Mouse (Mus musculus) embryonic facial prominence, embryonic 14.5 days (tissue): ENCODE data around the gene Spred1. TPM values are rescaled to one million over a fixed set of nuclear protein-coding genes. Genes with fewer than 3 reads are reported as not detected.

ENCODE experiments used
- ATAC-seq: fragments of 200-750 bp; cut with Nextera tagmentation; 2 replicates; pipeline ENCODE4 v1.8.0; 2017; ENCODE audit warnings: low read depth, moderate number of reproducible peaks, moderate TSS enrichment
- DNase-seq: peaks from one replicate; pipeline ENCODE4 v3.0.0-alpha.2; 2015; ENCODE audit warnings: low spot score
- H3K27ac ChIP-seq: fragments of 300-500 bp; sonication (generic); replicated peaks from 2 replicates; pipeline ENCODE4 v1.5.1; 2014; ENCODE audit warnings: low read depth, mild to moderate bottlenecking, low read length, moderate library complexity
- H3K27me3 ChIP-seq: fragments of 300-500 bp; sonication (generic); replicated peaks from 2 replicates; pipeline ENCODE4 v1.6.1; 2014; ENCODE audit warnings: low read length; ENCODE audit not compliant: control insufficient read depth, insufficient read depth
- H3K36me3 ChIP-seq: fragments of 300-500 bp; sonication (generic); 2 replicates; pipeline ENCODE4 v1.6.1; 2014; ENCODE audit warnings: low read length, mixed read lengths; ENCODE audit not compliant: control insufficient read depth, insufficient read depth
- H3K4me1 ChIP-seq: fragments of 300-500 bp; sonication (generic); 2 replicates; pipeline ENCODE4 v1.6.1; 2014; ENCODE audit warnings: antibody characterized with exemption, low read length; ENCODE audit not compliant: control insufficient read depth, insufficient read depth
- H3K4me2 ChIP-seq: fragments of 300-500 bp; sonication (generic); 2 replicates; pipeline ENCODE4 v1.6.1; 2014; ENCODE audit warnings: low read depth, mild to moderate bottlenecking, low read length, moderate library complexity, mixed read lengths
- H3K4me3 ChIP-seq: fragments of 300-500 bp; sonication (generic); 2 replicates; pipeline ENCODE4 v1.5.1; 2014; ENCODE audit warnings: low read depth, mild to moderate bottlenecking, low read length
- H3K9ac ChIP-seq: fragments of 300-500 bp; sonication (generic); 2 replicates; pipeline ENCODE4 v1.6.1; 2014; ENCODE audit warnings: low read depth, mild to moderate bottlenecking, low read length, moderate library complexity, mixed read lengths
- H3K9me3 ChIP-seq: fragments of 300-500 bp; sonication (generic); 2 replicates; pipeline ENCODE4 v1.6.1; 2016; ENCODE audit warnings: low read length; ENCODE audit not compliant: control insufficient read depth
- WGBS: fragments of 180-500 bp; shearing (Covaris S2); extraction: QIAGEN DNeasy Blood & Tissue Kit; methylation state at CpG from one replicate; pipeline ENCODE4 v1.1.7; 2014; 5-methylcytosine and 5-hydroxymethylcytosine counted together
- polyA plus RNA-seq: library from polyadenylated mRNA; unstranded; fragments of >200 nt; fragmentation: Nextera tagmentation; extraction: Ambion mirVana; gene quantifications from 2 replicates; pipeline ENCODE4 v1.2.1, GENCODE M21; 2014

The Spred1 gene
- polyA plus RNA-seq, 1 experiment from 2014 or later: 27.5 TPM

DNA sequence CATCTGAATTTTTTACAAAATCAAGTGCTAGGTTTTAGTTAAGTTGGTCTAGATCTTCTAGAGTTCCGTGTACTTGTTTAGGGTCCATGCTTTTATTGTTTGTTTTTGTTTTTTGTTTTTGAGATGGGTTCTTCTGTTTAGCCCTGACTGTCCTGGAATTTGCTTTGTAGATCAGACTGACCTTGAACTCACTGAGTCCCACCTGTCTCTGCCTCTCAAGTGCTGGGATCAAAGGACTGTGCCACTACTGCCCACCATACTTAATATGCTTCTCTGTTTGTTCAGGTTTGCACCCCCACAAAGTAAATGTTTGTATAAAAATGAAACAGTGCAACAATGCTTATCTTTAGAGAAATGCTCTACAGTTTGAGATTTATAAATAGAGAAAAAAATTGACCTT is 18.8 kb downstream of the Spred1 start:
- Histone ChIP-seq H3K9me3 (no peaks in the 10 kb centered on the region), H3K9ac (no peak overlapping the region), H3K4me1 (0 out of 2 replicates have a peak, but pooled peaks cover 7% of the 10 kb centered on the region), H3K27me3 (no peaks in the 10 kb centered on the region), H3K4me3 (no peak overlapping the region), H3K36me3 (no peaks in the 10 kb centered on the region), H3K27ac (no peak overlapping the region), H3K4me2 (no peak overlapping the region)
- DNase-seq (no peak), ATAC-seq (no peak)
- 84% methylated on average over 1 of the region's 1 CpGs for WGBS

GRCm38 (mm10) chr2:117143106-117143505 is 21.9 kb downstream of the Spred1 start:
- Histone ChIP-seq H3K4me3 (no peak overlapping the region), H3K9me3 (no peaks in the 10 kb centered on the region), H3K4me1 (peaks cover 7% of the 10 kb centered on the region; the same call in 1 of the 2 replicates), H3K9ac (no peak overlapping the region), H3K4me2 (no peak overlapping the region), H3K27ac (no peak overlapping the region), H3K36me3 (no peaks in the 10 kb centered on the region), H3K27me3 (no peaks in the 10 kb centered on the region)
- 90% methylated on average over 4 of the region's 4 CpGs for WGBS
- DNase-seq (no peak), ATAC-seq (no peak)

- 88% methylated on average over 2 of the region's 2 CpGs for WGBS
- no peak for ATAC-seq
- H3K36me3 ChIP-seq: no peaks in the 10 kb centered on the region
Measured at GRCm38 (mm10) chr2:117146026-117146425, 24.9 kb downstream of the Spred1 start.

GRCm38 (mm10) chr2:117146617-117147016 is 25.4 kb downstream of the Spred1 start:
- Histone ChIP-seq H3K27ac (no peak overlapping the region), H3K4me2 (no peak overlapping the region), H3K9ac (no peak overlapping the region), H3K9me3 (no peaks in the 10 kb centered on the region), H3K4me3 (no peak overlapping the region), H3K36me3 (no peaks in the 10 kb centered on the region), H3K4me1 (no peaks in the 10 kb centered on the region; the same call in 1 of the 2 replicates), H3K27me3 (no peaks in the 10 kb centered on the region)
- DNase-seq (no peak), ATAC-seq (no peak)
- WGBS: 78% methylated on average over 3 of the region's 3 CpGs

More at GRCm38 (mm10) chr2:117146026-117146425, 24.9 kb downstream of the Spred1 start:
- H3K4me1 ChIP-seq: no peaks in the 10 kb centered on the region; the same call in 1 of the 2 replicates
- no peak overlapping the region for H3K4me2 ChIP-seq
- H3K27me3 ChIP-seq: no peaks in the 10 kb centered on the region
- no peak overlapping the region for H3K27ac ChIP-seq
- no peaks in the 10 kb centered on the region for H3K9me3 ChIP-seq
- H3K9ac ChIP-seq: no peak overlapping the region
- no peak for DNase-seq
- H3K4me3 ChIP-seq: no peak overlapping the region

DNA sequence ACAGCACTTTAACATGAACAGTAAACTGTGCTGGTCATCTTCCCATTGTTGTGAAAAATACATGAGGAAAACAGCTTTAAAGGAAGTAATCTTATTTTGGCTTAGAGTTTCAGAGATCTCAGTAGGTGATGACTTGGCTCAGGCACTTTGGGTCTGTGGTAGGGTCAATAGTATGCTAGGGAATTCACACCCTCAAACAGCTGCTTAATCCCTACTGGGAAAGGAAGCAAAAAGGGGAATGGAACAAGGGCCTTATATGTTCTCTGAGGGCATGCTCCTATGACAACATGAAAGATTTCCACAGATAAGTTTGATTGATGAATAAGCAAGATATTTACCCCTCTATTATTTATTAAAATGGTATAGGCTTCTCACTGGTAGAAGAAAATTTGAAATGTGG is 31.0 kb downstream of the Spred1 start:
- no peak for DNase-seq
- Histone ChIP-seq H3K27ac (no peak overlapping the region), H3K4me1 (no peaks in the 10 kb centered on the region; the same call in 1 of the 2 replicates), H3K9me3 (no peaks in the 10 kb centered on the region), H3K9ac (no peak overlapping the region), H3K4me2 (no peak overlapping the region), H3K27me3 (no peaks in the 10 kb centered on the region), H3K4me3 (no peak overlapping the region), H3K36me3 (peaks cover 23% of the 10 kb centered on the region)
- ATAC-seq: no peak

GRCm38 (mm10) chr2:117168379-117168778 is 47.2 kb downstream of the Spred1 start:
- Histone ChIP-seq H3K4me1 (no peaks in the 10 kb centered on the region; the same call in 1 of the 2 replicates), H3K27ac (no peak overlapping the region), H3K4me2 (no peak overlapping the region), H3K27me3 (no peaks in the 10 kb centered on the region), H3K9me3 (no peaks in the 10 kb centered on the region), H3K9ac (no peak overlapping the region), H3K4me3 (no peak overlapping the region), H3K36me3 (peaks cover 26% of the 10 kb centered on the region)
- WGBS: 84% methylated on average over 2 of the region's 2 CpGs
- no peak for ATAC-seq
- DNase-seq: no peak

DNA sequence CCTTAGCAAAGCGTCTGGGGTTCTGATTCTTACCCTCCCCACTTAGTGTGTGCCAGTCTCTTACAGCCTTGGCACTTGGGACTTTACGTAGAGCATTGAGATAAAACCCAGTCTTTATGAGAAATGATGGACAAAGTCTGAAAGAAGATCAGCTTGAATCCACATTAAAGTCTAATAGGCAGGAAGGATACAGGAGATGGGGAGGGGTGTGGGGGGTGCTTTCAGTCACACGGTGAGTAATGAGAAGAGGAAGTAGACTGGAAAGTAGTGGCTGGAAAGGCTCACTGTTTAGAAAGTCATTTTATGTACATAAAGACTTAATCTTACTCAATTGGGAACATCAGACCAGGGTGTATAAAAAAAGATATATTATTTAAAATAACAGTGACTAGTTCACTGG is 47.9 kb downstream of the Spred1 start:
- Histone ChIP-seq H3K27me3 (no peaks in the 10 kb centered on the region), H3K4me2 (no peak overlapping the region), H3K4me3 (no peak overlapping the region), H3K4me1 (no peaks in the 10 kb centered on the region; the same call in 1 of the 2 replicates), H3K9me3 (no peaks in the 10 kb centered on the region), H3K36me3 (peaks cover 26% of the 10 kb centered on the region), H3K9ac (no peak overlapping the region), H3K27ac (no peak overlapping the region)
- DNase-seq: no peak
- ATAC-seq: no peak
- 67% methylated on average over 3 of the region's 3 CpGs for WGBS

DNA sequence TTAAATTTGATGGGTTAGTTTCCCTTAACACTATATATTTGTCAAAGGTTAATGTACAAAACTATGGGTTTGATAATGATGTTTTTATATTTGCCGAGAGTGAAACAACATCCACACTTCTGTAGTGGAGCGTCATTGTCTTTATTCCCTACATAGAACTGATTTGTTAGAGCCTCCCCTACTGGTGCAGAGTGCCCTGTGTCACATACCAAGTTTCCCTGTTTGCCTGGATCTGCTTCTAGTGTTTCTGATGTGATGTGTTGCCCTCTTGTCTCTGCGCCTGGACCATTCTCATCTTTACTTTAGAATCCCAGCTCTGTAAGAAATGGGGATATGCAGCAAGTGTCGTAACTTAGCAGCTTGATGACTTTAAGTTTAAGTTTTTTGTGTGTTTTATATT is 51.8 kb downstream of the Spred1 start:
- Histone ChIP-seq H3K9me3 (no peaks in the 10 kb centered on the region), H3K9ac (no peak overlapping the region), H3K4me1 (no peaks in the 10 kb centered on the region), H3K4me2 (no peak overlapping the region), H3K4me3 (no peak overlapping the region), H3K36me3 (peaks cover 46% of the 10 kb centered on the region), H3K27me3 (no peaks in the 10 kb centered on the region), H3K27ac (no peak overlapping the region)
- ATAC-seq (no peak), DNase-seq (no peak)
- WGBS: 78% methylated on average over 4 of the region's 4 CpGs

GRCm38 (mm10) chr2:117176066-117176465 is 54.9 kb downstream of the Spred1 start:
- DNase-seq (no peak), ATAC-seq (no peak)

More at GRCm38 (mm10) chr2:117176066-117176465, 54.9 kb downstream of the Spred1 start:
- H3K4me2 ChIP-seq: no peak overlapping the region
- no peaks in the 10 kb centered on the region for H3K9me3 ChIP-seq
- WGBS: 82% methylated on average over 4 of the region's 4 CpGs
- no peak overlapping the region for H3K4me3 ChIP-seq
- no peak overlapping the region for H3K27ac ChIP-seq
- peaks cover 47% of the 10 kb centered on the region for H3K36me3 ChIP-seq
- no peaks in the 10 kb centered on the region for H3K27me3 ChIP-seq
- no peaks in the 10 kb centered on the region for H3K4me1 ChIP-seq
- no peak overlapping the region for H3K9ac ChIP-seq
